ENCODE assay signal across 8 mouse cellular contexts in the genomic region with DNA sequence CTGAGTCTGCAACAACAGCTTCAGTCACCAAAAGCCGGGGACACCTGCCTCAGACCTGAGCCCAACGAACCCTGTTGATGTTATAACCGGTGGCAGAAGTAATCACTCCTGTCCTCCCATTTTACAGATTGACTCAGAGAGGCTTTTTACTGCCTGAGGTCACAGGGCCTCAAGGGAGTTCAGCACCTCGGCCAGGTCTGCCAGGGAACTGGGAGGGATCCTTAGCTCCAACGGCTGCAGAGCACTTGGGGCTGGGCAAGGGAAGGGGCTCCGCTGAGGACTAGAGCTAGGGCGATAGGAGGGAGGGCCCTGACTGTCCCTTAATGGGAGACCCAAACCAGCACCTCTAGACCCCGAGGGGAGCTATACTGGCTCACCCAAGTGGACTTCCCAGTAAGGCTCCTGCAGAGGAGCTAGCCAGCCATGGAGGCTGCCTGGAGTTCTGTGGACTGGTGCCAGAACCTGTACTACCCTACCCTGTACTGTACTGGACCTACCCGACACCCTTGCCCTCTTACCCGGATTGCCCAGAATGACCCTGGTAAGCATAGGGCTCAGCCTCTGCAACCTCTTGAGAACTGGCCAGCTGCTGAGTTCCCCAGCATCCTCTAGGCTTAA. TPM values are rescaled to one million over a fixed set of nuclear protein-coding genes. Genes with fewer than 3 reads are reported as not detected.
DNase-seq lines count a peak whose midpoint lies in the region; ATAC-seq and TF ChIP-seq lines count a peak whose summit lies in the region.

No protein-coding gene starts in this region.

- peak overlapping the region; percentile 13; the same call in 1 of the 2 replicates for H3K4me3 ChIP-seq in testis, adult 2 months (ENCODE audit: control insufficient read depth, low read depth, low read length)
- H3K4me3 ChIP-seq in limb, embryonic 14.5 days (replicated peaks; ENCODE audit: low read length) = peak overlapping the region; percentile 95

- H3K27me3 ChIP-seq in testis, adult 2 months (ENCODE audit: control insufficient read depth, insufficient read depth, low read length) = 0 out of 2 replicates have a peak, but pooled peaks cover 2% of the 10 kb centered on the region
- no peaks in the 10 kb centered on the region for H3K27me3 ChIP-seq in limb, embryonic 14.5 days (ENCODE audit: control insufficient read depth, insufficient read depth, low read length)

- H3K4me1 ChIP-seq in testis, adult 2 months (ENCODE audit: control insufficient read depth, insufficient read depth, low read length) = peaks cover 16% of the 10 kb centered on the region
- H3K4me1 ChIP-seq in limb, embryonic 14.5 days (ENCODE audit: control insufficient read depth, insufficient read depth, low read length) = peaks cover 52% of the 10 kb centered on the region

- TF ChIP-seq CTCF in testis, adult 2 months (IDR thresholded peaks at IDR 0.05; ENCODE audit: control insufficient read depth, insufficient read depth, insufficient replicate concordance, low read depth, low read length) = no peak

- no peaks in the 10 kb centered on the region for H3K9me3 ChIP-seq in limb, embryonic 14.5 days (ENCODE audit: control insufficient read depth, low read length)

- no peak for ATAC-seq in limb, embryonic 14.5 days (ENCODE audit: low FRiP score, low read depth)
- no peak for ATAC-seq in frontal cortex, adult (ENCODE audit: low TSS enrichment)

- peak overlapping the region; percentile 95 for H3K9ac ChIP-seq in limb, embryonic 14.5 days (ENCODE audit: low read depth, low read length, severe bottlenecking)

- 35% methylated on average over 10 of the region's 10 CpGs for WGBS in limb, embryonic 14.5 days

- TF ChIP-seq POLR2A in testis, adult 2 months (IDR thresholded peaks at IDR 0.05; ENCODE audit: control insufficient read depth, low read depth, low read length) = no peak
- no peak for TF ChIP-seq POLR2A in limb, embryonic 14.5 days (IDR thresholded peaks at IDR 0.05; ENCODE audit: borderline replicate concordance, extremely low read depth, insufficient read depth, insufficient read length)

- H3K4me2 ChIP-seq in limb, embryonic 14.5 days (replicated peaks; ENCODE audit: low read depth, low read length, severe bottlenecking) = peak overlapping the region; percentile 85

- H3K36me3 ChIP-seq in testis, adult 2 months (ENCODE audit: control insufficient read depth, insufficient read depth, low read length) = no peaks in the 10 kb centered on the region
- peaks cover 7% of the 10 kb centered on the region for H3K36me3 ChIP-seq in limb, embryonic 14.5 days (ENCODE audit: control insufficient read depth, insufficient read depth, low read length)

- no peak overlapping the region for H3K27ac ChIP-seq in testis, adult 2 months (ENCODE audit: control insufficient read depth, insufficient read depth, low read depth, low read length)
- no peak overlapping the region; the same call in 1 of the 2 replicates for H3K27ac ChIP-seq in limb, embryonic 14.5 days (replicated peaks; ENCODE audit: low read depth, low read length)

- DNase-seq in embryo, embryonic 10.5 days (ENCODE audit: low spot score) = peak; percentile 19
- no peak for DNase-seq in embryo, embryonic 11 days
- no peak for DNase-seq in testis, postnatal 10 days (ENCODE audit: low spot score)
- no peak for DNase-seq in limb, embryonic 14.5 days (ENCODE audit: low spot score)
- DNase-seq in left cerebral cortex, adult 18-20 months (ENCODE audit: low spot score in 2 of 2) = no peak
- no peak for DNase-seq in left cerebral cortex, adult 11 months (ENCODE audit: low spot score)

RNA-seq across cellular contexts. Expression of gene Rhbdf1, which starts 1.4 kb away (rescaled TPM):
- 6.8 and 9.5 TPM in 2 replicates for polyA plus RNA-seq in testis, adult 2 months (2012; rRNA removed)
- polyA plus RNA-seq in limb, embryonic 14.5 days (2012; rRNA removed) = 136 and 234 TPM in 2 replicates
- 61.5 and 68.3 TPM in 2 replicates for polyA plus RNA-seq in limb, embryonic 14.5 days (2014; fragmentation: Nextera tagmentation; extraction: Ambion mirVana)
- 10 to 100 TPM; 11.1 to 14.2 TPM for total RNA-seq in left cerebral cortex, adult 18-20 months (2021)

RNA-seq across cellular contexts. Expression of gene Mpg, which starts 5.6 kb away (rescaled TPM):
- 16.3 and 16.4 TPM in 2 replicates for polyA plus RNA-seq in testis, adult 2 months (2012; rRNA removed)
- 27.1 and 27.9 TPM in 2 replicates for polyA plus RNA-seq in limb, embryonic 14.5 days (2012; rRNA removed)
- polyA plus RNA-seq in limb, embryonic 14.5 days (2014; fragmentation: Nextera tagmentation; extraction: Ambion mirVana) = 40.1 and 43.9 TPM in 2 replicates
- 10 to 100 TPM; 18.2 to 21.3 TPM for total RNA-seq in left cerebral cortex, adult 18-20 months (2021)

RNA-seq across cellular contexts. Expression of gene Snrnp25, which starts 15.5 kb away (rescaled TPM):
- polyA plus RNA-seq in testis, adult 2 months (2012; rRNA removed) = 38.8 and 39.6 TPM in 2 replicates
- polyA plus RNA-seq in limb, embryonic 14.5 days (2012; rRNA removed) = 31.9 and 46.7 TPM in 2 replicates
- polyA plus RNA-seq in limb, embryonic 14.5 days (2014; fragmentation: Nextera tagmentation; extraction: Ambion mirVana) = 52.1 and 54.5 TPM in 2 replicates
- total RNA-seq in left cerebral cortex, adult 18-20 months (2021) = 10 to 100 TPM; 24.5 to 29.0 TPM

RNA-seq across cellular contexts. Expression of gene Il9r, which starts 20.6 kb away (rescaled TPM):
- polyA plus RNA-seq in testis, adult 2 months (2012; rRNA removed) = 1.6 and 2.1 TPM in 2 replicates
- polyA plus RNA-seq in limb, embryonic 14.5 days (2012; rRNA removed) = 0.54 and 0.73 TPM in 2 replicates
- 0.21 and 0.32 TPM in 2 replicates for polyA plus RNA-seq in limb, embryonic 14.5 days (2014; fragmentation: Nextera tagmentation; extraction: Ambion mirVana)
- not detected for total RNA-seq in left cerebral cortex, adult 18-20 months (2021)

RNA-seq across cellular contexts. Expression of gene Nprl3, which starts 46.8 kb away (rescaled TPM):
- polyA plus RNA-seq in testis, adult 2 months (2012; rRNA removed) = 61.4 and 62.8 TPM in 2 replicates
- 88.8 and 114 TPM in 2 replicates for polyA plus RNA-seq in limb, embryonic 14.5 days (2012; rRNA removed)
- polyA plus RNA-seq in limb, embryonic 14.5 days (2014; fragmentation: Nextera tagmentation; extraction: Ambion mirVana) = 29.4 and 30.9 TPM in 2 replicates
- 10 to 100 TPM; 43.6 to 45.6 TPM for total RNA-seq in left cerebral cortex, adult 18-20 months (2021)
